Mouse (Mus musculus): ENCODE results near the gene Abhd17b. TPM values are rescaled to one million over a fixed set of nuclear protein-coding genes. Genes with fewer than 3 reads are reported as not detected.

Gene Abhd17b
- polyA plus RNA-seq, 1 experiment = 12.6 TPM

DNA sequence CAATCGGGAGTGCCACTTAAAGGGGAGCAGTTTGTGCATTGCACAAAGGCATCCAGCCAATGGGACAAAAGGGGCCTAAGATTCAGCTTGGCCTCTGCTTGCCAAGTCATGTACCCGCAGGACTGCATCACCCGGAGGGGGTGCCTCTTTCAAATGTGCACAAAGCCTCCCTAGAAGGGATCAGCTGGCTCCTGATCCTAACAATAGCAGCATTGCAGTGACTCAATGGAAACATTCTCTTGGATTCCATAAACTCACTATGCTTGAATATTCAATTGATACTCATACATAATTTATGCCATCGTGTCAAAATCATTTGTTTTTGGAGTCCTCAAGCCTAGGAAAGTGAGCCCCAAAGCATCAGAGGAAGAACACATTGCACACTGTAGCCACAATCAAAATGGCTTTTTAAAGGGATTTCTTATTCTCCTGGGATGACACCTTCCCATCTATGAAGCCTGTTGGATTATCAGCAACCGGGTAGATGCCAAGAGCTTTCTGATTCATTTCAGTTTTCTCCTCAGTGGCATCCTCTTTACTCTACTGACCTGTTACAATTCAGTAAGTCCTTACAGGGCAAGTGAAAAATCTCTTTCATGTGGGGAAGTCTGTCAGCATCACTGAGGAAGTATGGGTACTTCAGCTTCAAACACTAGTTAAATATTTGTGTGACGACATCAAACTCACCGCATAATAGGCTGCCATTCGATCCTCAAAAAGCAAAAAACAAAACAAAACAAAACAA, 71.1 kb downstream of the Abhd17b start:
- WGBS = 74% methylated on average over 8 of the region's 8 CpGs
- Histone ChIP-seq H3K4me3 (replicated peaks; ENCODE audit: extremely low read depth, low read depth, low read length) (no peak overlapping the region), H3K4me1 (ENCODE audit: control insufficient read depth, insufficient read depth, low read length) (no peaks in the 10 kb centered on the region)
- no peak for DNase-seq
- no peak for TF ChIP-seq CTCF (IDR thresholded peaks at IDR 0.05; ENCODE audit: insufficient read depth, low read length)
- TF ChIP-seq POLR2A (IDR thresholded peaks at IDR 0.05; ENCODE audit: borderline replicate concordance, extremely low read depth, low read depth, low read length) = no peak

GRCm38 (mm10) chr19:21725168-21725567, 72.2 kb downstream of the Abhd17b start:
- no peak for DNase-seq
- Histone ChIP-seq H3K4me3 (replicated peaks; ENCODE audit: extremely low read depth, low read depth, low read length) (no peak overlapping the region), H3K4me1 (ENCODE audit: control insufficient read depth, insufficient read depth, low read length) (no peaks in the 10 kb centered on the region)
- WGBS = 74% methylated on average over 1 of the region's 1 CpGs
- TF ChIP-seq POLR2A (IDR thresholded peaks at IDR 0.05; ENCODE audit: borderline replicate concordance, extremely low read depth, low read depth, low read length) (no peak), CTCF (IDR thresholded peaks at IDR 0.05; ENCODE audit: insufficient read depth, low read length) (no peak)

GRCm38 (mm10) chr19:21727081-21727480, 74.1 kb downstream of the Abhd17b start:
- H3K4me3 ChIP-seq (replicated peaks; ENCODE audit: extremely low read depth, low read depth, low read length) = no peak overlapping the region
- TF ChIP-seq POLR2A (IDR thresholded peaks at IDR 0.05; ENCODE audit: borderline replicate concordance, extremely low read depth, low read depth, low read length) (no peak), CTCF (IDR thresholded peaks at IDR 0.05; ENCODE audit: insufficient read depth, low read length) (no peak)
- WGBS = 50% methylated on average over 2 of the region's 2 CpGs

DNA sequence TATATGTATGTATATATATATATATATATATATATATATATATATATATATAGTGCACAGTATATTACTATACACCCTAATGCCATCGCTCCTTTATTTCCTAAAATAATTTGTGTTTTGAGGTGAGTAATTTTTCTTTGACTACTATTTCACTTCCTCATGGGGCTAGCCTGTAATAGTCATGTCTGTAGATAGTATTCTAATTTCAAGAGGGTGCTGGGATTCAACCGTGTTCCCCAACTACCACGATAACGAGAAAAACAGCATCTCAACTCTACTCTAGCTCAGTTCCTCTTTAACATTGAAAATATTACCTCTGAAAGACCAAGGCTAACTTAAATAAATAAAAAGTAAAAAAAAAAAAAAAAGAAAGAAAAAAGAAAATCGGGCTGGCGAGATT, 75.4 kb downstream of the Abhd17b start:
- no peak for DNase-seq
- 87% methylated on average over 6 of the region's 6 CpGs for WGBS
- no peaks in the 10 kb centered on the region for H3K4me1 ChIP-seq (ENCODE audit: control insufficient read depth, insufficient read depth, low read length)
- TF ChIP-seq CTCF (IDR thresholded peaks at IDR 0.05; ENCODE audit: insufficient read depth, low read length) = no peak
- no peak for TF ChIP-seq POLR2A (IDR thresholded peaks at IDR 0.05; ENCODE audit: borderline replicate concordance, extremely low read depth, low read depth, low read length)
- H3K4me3 ChIP-seq (replicated peaks; ENCODE audit: extremely low read depth, low read depth, low read length) = no peak overlapping the region

More at GRCm38 (mm10) chr19:21727081-21727480, 74.1 kb downstream of the Abhd17b start:
- no peaks in the 10 kb centered on the region for H3K4me1 ChIP-seq (ENCODE audit: control insufficient read depth, insufficient read depth, low read length)
- DNase-seq = no peak

GRCm38 (mm10) chr19:21731887-21732286, 78.9 kb downstream of the Abhd17b start:
- H3K4me3 ChIP-seq (replicated peaks; ENCODE audit: extremely low read depth, low read depth, low read length) = no peak overlapping the region
- TF ChIP-seq POLR2A (IDR thresholded peaks at IDR 0.05; ENCODE audit: borderline replicate concordance, extremely low read depth, low read depth, low read length) (no peak), CTCF (IDR thresholded peaks at IDR 0.05; ENCODE audit: insufficient read depth, low read length) (no peak)
- WGBS = 73% methylated on average over 5 of the region's 5 CpGs
- H3K4me1 ChIP-seq (ENCODE audit: control insufficient read depth, insufficient read depth, low read length) = no peaks in the 10 kb centered on the region
- DNase-seq = no peak

GRCm38 (mm10) chr19:21733176-21733575, 80.2 kb downstream of the Abhd17b start:
- TF ChIP-seq POLR2A (IDR thresholded peaks at IDR 0.05; ENCODE audit: borderline replicate concordance, extremely low read depth, low read depth, low read length) = no peak
- TF ChIP-seq CTCF (IDR thresholded peaks at IDR 0.05; ENCODE audit: insufficient read depth, low read length) = no peak
- DNase-seq = no peak
- no peaks in the 10 kb centered on the region for H3K4me1 ChIP-seq (ENCODE audit: control insufficient read depth, insufficient read depth, low read length)
- no peak overlapping the region for H3K4me3 ChIP-seq (replicated peaks; ENCODE audit: extremely low read depth, low read depth, low read length)
- 94% methylated on average over 2 of the region's 2 CpGs for WGBS

DNA sequence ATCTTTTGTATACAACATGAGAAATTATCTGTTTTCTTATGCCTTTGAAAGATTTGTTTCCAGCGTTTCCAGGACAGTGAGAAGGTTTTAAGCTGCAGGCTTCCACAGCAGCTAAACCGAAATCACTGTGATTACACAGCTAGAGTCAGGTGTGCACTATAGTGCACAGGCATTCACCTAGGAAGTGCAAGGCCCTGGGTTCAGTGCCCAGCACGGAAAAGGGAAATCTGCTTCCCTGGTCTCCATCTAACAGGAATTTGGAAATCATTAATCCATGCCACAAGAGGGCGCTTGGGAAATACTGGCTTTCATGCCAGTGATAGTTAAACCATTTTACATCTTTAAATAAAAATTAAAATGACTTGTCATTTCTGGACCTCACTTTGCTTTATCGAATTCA, 81.1 kb downstream of the Abhd17b start:
- TF ChIP-seq POLR2A (IDR thresholded peaks at IDR 0.05; ENCODE audit: borderline replicate concordance, extremely low read depth, low read depth, low read length) = no peak
- TF ChIP-seq CTCF (IDR thresholded peaks at IDR 0.05; ENCODE audit: insufficient read depth, low read length) = no peak
- DNase-seq = no peak
- H3K4me1 ChIP-seq (ENCODE audit: control insufficient read depth, insufficient read depth, low read length) = no peaks in the 10 kb centered on the region
- no peak overlapping the region for H3K4me3 ChIP-seq (replicated peaks; ENCODE audit: extremely low read depth, low read depth, low read length)
- 37% methylated on average over 5 of the region's 5 CpGs for WGBS

Other genes with a start within 250 kb of the Abhd17b start
- 3.2 and 5.1 TPM in 2 replicates for gene Gda, start 179.7 kb upstream of the Abhd17b start, polyA plus RNA-seq (2012; rRNA removed)
- gene 1110059E24Rik, start 209 bp upstream of the Abhd17b start, polyA plus RNA-seq (2012; rRNA removed) = 3.5 and 6.1 TPM in 2 replicates
- 33.8 and 37.1 TPM in 2 replicates for gene Cemip2, start 125.2 kb downstream of the Abhd17b start, polyA plus RNA-seq (2012; rRNA removed)